In the genomic region with DNA sequence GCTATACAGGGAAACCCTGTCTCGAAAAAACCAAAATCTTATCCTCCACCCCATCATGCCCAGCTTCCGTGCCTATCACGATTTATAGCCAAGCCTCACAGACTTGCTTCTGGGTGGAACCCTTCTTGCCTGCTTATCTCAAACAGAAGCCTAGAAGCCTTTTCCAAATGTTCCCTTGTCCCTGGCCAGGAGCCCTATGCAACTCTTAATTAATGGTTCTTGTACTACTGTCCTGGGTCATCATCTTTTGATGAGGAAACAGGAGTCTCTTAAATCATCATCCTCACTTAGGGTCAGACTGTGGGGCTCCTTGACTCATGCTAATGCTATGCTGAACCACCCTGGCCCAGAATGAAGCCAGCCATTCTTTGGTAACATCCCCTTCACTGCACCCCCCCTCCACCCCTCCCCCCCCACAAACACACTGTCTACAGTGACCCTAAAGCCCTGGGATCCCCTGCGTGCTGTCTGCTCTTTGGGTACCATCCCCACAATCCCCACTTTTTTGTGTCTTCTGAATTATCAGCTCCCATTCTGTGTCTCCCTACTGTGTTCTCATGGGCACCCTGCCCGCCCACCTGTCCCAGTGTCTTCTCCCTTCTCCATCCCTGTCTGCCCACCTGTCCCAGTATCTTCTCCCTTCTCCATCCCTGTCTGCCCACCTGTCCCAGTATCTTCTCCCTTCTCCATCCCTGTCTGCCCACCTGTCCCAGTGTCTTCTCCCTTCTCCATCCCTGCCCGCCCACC, we compare ENCODE assay signal across 25 mouse cellular contexts. TPM values are rescaled to one million over a fixed set of nuclear protein-coding genes. Genes with fewer than 3 reads are reported as not detected.
DNase-seq lines count a peak whose midpoint lies in the region; ATAC-seq lines count a peak whose summit lies in the region.
"Had no signal": no experiment of that assay in that cellular context is flagged by ENCODE, and none has a peak within 500 bp of the region (broad histone marks: within the 10 kb centered on the region; RNA-seq: fewer than 3 reads in every experiment).

No protein-coding gene starts in this region.

- H3K4me3 ChIP-seq in kidney, embryonic 14.5 days (ENCODE audit: low read length), result no peak overlapping the region
- H3K4me3 ChIP-seq in kidney, embryonic 16.5 days (ENCODE audit: low read length), result no peak overlapping the region
- no peak overlapping the region for H3K4me3 ChIP-seq in kidney, embryonic 15.5 days (replicated peaks)
- H3K4me3 ChIP-seq: embryonic facial prominence, embryonic 12.5 days; embryonic facial prominence, embryonic 15.5 days; gastrocnemius, adult 2 months; heart, embryonic 10.5 days; heart, embryonic 13.5 days had no signal

- H3K27me3 ChIP-seq in kidney, embryonic 14.5 days (ENCODE audit: control insufficient read depth, insufficient read depth, low read length), result no peaks in the 10 kb centered on the region
- H3K27me3 ChIP-seq in kidney, embryonic 16.5 days (ENCODE audit: insufficient read depth, low read length), result no peaks in the 10 kb centered on the region
- H3K27me3 ChIP-seq in kidney, embryonic 15.5 days, result no peaks in the 10 kb centered on the region
- H3K27me3 ChIP-seq: embryonic facial prominence, embryonic 12.5 days; embryonic facial prominence, embryonic 15.5 days; heart, embryonic 13.5 days; Patski had no signal

- no peaks in the 10 kb centered on the region for H3K9me3 ChIP-seq in kidney, embryonic 14.5 days (ENCODE audit: control insufficient read depth, low read length)
- H3K9me3 ChIP-seq in kidney, embryonic 16.5 days (ENCODE audit: low read length), result no peaks in the 10 kb centered on the region
- H3K9me3 ChIP-seq in kidney, embryonic 15.5 days (replicated peaks), result no peaks in the 10 kb centered on the region
- H3K9me3 ChIP-seq: embryonic facial prominence, embryonic 12.5 days; embryonic facial prominence, embryonic 15.5 days; heart, embryonic 10.5 days; heart, embryonic 13.5 days had no signal

- no peaks in the 10 kb centered on the region for H3K36me3 ChIP-seq in kidney, embryonic 14.5 days (ENCODE audit: control insufficient read depth, insufficient read depth, low read length)
- H3K36me3 ChIP-seq in kidney, embryonic 16.5 days (ENCODE audit: insufficient read depth, low read length), result no peaks in the 10 kb centered on the region
- H3K36me3 ChIP-seq in kidney, embryonic 15.5 days, result no peaks in the 10 kb centered on the region
- H3K36me3 ChIP-seq: embryonic facial prominence, embryonic 12.5 days; embryonic facial prominence, embryonic 15.5 days; G1E; heart, embryonic 10.5 days; heart, embryonic 13.5 days had no signal

- 84% methylated on average over 6 of the region's 6 CpGs for WGBS in kidney, embryonic 14.5 days
- 83% methylated on average over 6 of the region's 6 CpGs for WGBS in kidney, embryonic 16.5 days
- WGBS in kidney, embryonic 15.5 days, result 82% methylated on average over 6 of the region's 6 CpGs

- H3K9ac ChIP-seq in kidney, embryonic 14.5 days (ENCODE audit: low read depth, low read length), result no peak overlapping the region
- no peak overlapping the region for H3K9ac ChIP-seq in kidney, embryonic 16.5 days (replicated peaks; ENCODE audit: low read length)
- no peak overlapping the region for H3K9ac ChIP-seq in kidney, embryonic 15.5 days
- H3K9ac ChIP-seq: embryonic facial prominence, embryonic 12.5 days; embryonic facial prominence, embryonic 15.5 days; forebrain, postnatal 0 days; heart, embryonic 13.5 days; hindbrain, embryonic 14.5 days had no signal

- ATAC-seq in kidney, embryonic 14.5 days (ENCODE audit: low FRiP score, low TSS enrichment), result no peak
- ATAC-seq in kidney, embryonic 16.5 days (ENCODE audit: low FRiP score, low TSS enrichment), result 0 out of 2 replicates have a peak, but pooled peaks have one; percentile 46
- ATAC-seq in kidney, embryonic 15.5 days (replicated peaks; ENCODE audit: low FRiP score), result no peak
- ATAC-seq: forebrain, embryonic 14.5 days; forebrain, postnatal 0 days; intestine, postnatal 0 days; Patski had no signal

- H3K27ac ChIP-seq in kidney, embryonic 14.5 days (ENCODE audit: low read depth, low read length), result no peak overlapping the region
- H3K27ac ChIP-seq in kidney, embryonic 16.5 days (ENCODE audit: low read length), result no peak overlapping the region
- no peak overlapping the region for H3K27ac ChIP-seq in kidney, embryonic 15.5 days
- H3K27ac ChIP-seq: embryonic facial prominence, embryonic 12.5 days; embryonic facial prominence, embryonic 15.5 days; gastrocnemius, adult 2 months; hindbrain, embryonic 14.5 days had no signal

- peak; percentile 37 for DNase-seq in adrenal gland, adult 2 months
- no peak for DNase-seq in adrenal gland, postnatal 14 days
- DNase-seq in heart, adult 11 months, result peak; percentile 87
- no peak for DNase-seq in heart, adult 8-10 months (ENCODE audit: low spot score)
- peak; percentile 46 for DNase-seq in kidney, adult 11 months
- DNase-seq: cerebellum, adult 11 months; cerebellum, adult 2 months; forebrain, postnatal 0 days; gastrocnemius, adult 2 months; gastrocnemius, postnatal 14 days; heart, adult 18-20 months; heart, postnatal 14 days; heart, postnatal 4 days had no signal

- no peaks in the 10 kb centered on the region for H3K4me1 ChIP-seq in kidney, embryonic 14.5 days (ENCODE audit: control insufficient read depth, insufficient read depth, low read length)
- H3K4me1 ChIP-seq in kidney, embryonic 16.5 days (ENCODE audit: insufficient read depth, low read length), result peaks cover 8% of the 10 kb centered on the region; the same call in 1 of the 2 replicates
- no peaks in the 10 kb centered on the region for H3K4me1 ChIP-seq in kidney, embryonic 15.5 days
- H3K4me1 ChIP-seq: embryonic facial prominence, embryonic 12.5 days; embryonic facial prominence, embryonic 15.5 days had no signal

- no peak overlapping the region for H3K4me2 ChIP-seq in kidney, embryonic 14.5 days (replicated peaks; ENCODE audit: low read depth, low read length)
- H3K4me2 ChIP-seq in kidney, embryonic 16.5 days (replicated peaks; ENCODE audit: low read depth, low read length), result no peak overlapping the region
- H3K4me2 ChIP-seq in kidney, embryonic 15.5 days, result no peak overlapping the region
- H3K4me2 ChIP-seq: embryonic facial prominence, embryonic 12.5 days; embryonic facial prominence, embryonic 15.5 days; heart, embryonic 13.5 days; hindbrain, embryonic 14.5 days had no signal

RNA-seq across cellular contexts. Expression of a gene that starts 29.2 kb away (rescaled TPM):
- 10 to 100 TPM; 67.6 to 84.8 TPM for total RNA-seq in adrenal gland, adult 2 months (2021)
- polyA plus RNA-seq in adrenal gland, adult 2 months (2012; rRNA removed), result 18.9 and 19.5 TPM in 2 replicates
- total RNA-seq in adrenal gland, postnatal 14 days (2021), result 121 and 133 TPM in 2 replicates
- 100 to 1,000 TPM in 1 of 4 experiments, 10 to 100 TPM in 3; 62.7 to 106 (median 77.6) TPM for total RNA-seq in heart, adult 8-10 months (2022)
- polyA plus RNA-seq in kidney, embryonic 14.5 days (2014; fragmentation: Nextera tagmentation; extraction: Ambion mirVana), result 96.7 and 105 TPM in 2 replicates
- polyA plus RNA-seq in kidney, embryonic 16.5 days (2015; fragmentation: Nextera tagmentation; extraction: Ambion mirVana), result 52.7 TPM in 2 replicates
- 76.5 and 81.2 TPM in 2 replicates for polyA plus RNA-seq in kidney, embryonic 15.5 days (2015; fragmentation: Nextera tagmentation; extraction: Ambion mirVana)

RNA-seq across cellular contexts. Expression of a gene that starts 30.5 kb away (rescaled TPM):
- total RNA-seq in adrenal gland, adult 2 months (2021), result 1 to 10 TPM; 3.4 to 5.7 TPM
- 0.90 and 1.9 TPM in 2 replicates for polyA plus RNA-seq in adrenal gland, adult 2 months (2012; rRNA removed)
- total RNA-seq in adrenal gland, postnatal 14 days (2021), result 2.5 and 3.3 TPM in 2 replicates
- 1 to 10 TPM; 6.0 to 7.6 (median 6.3) TPM for total RNA-seq in heart, adult 8-10 months (2022)
- polyA plus RNA-seq in kidney, embryonic 14.5 days (2014; fragmentation: Nextera tagmentation; extraction: Ambion mirVana), result 3.4 and 4.6 TPM in 2 replicates
- polyA plus RNA-seq in kidney, embryonic 16.5 days (2015; fragmentation: Nextera tagmentation; extraction: Ambion mirVana), result 2.8 and 4.0 TPM in 2 replicates
- 2.8 and 3.2 TPM in 2 replicates for polyA plus RNA-seq in kidney, embryonic 15.5 days (2015; fragmentation: Nextera tagmentation; extraction: Ambion mirVana)
- polyA plus RNA-seq: G1E had no signal

Comparison
In these comparisons a context has a peak if more than half of its experiments do, and no peak if none do; other contexts are left out.
1. DNase-seq: peak in adrenal gland, adult 2 months (single experiment), heart, adult 11 months (single experiment) and kidney, adult 11 months (single experiment); none in adrenal gland, postnatal 14 days (single experiment) and heart, adult 8-10 months (single experiment).